Mouse (Mus musculus): ENCODE results near the gene Mtx1. TPM values are rescaled to one million over a fixed set of nuclear protein-coding genes. Genes with fewer than 3 reads are reported as not detected.

The Mtx1 gene
- total RNA-seq, 2 experiments from 2014 or later = 99.1 to 106 TPM

GRCm38 (mm10) chr3:89244158-89244981 lies 17.5 kb upstream of the Mtx1 start:
- DNase-seq = peak; percentile 58
- intact Hi-C loops (cut with DNase I) = no loop called here

GRCm38 (mm10) chr3:89243609-89244008 lies 16.7 kb upstream of the Mtx1 start:
- DNase-seq = peak; percentile 42
- intact Hi-C loops (cut with DNase I) = no loop called here

- intact Hi-C loops (cut with DNase I) = no loop called here
- peak; percentile 73 for DNase-seq
Measured at GRCm38 (mm10) chr3:89242331-89242895, 15.5 kb upstream of the Mtx1 start.

- intact Hi-C loops (cut with DNase I) = no loop called here
- no peak for DNase-seq
Measured at GRCm38 (mm10) chr3:89238494-89238893, 11.6 kb upstream of the Mtx1 start.

GRCm38 (mm10) chr3:89237682-89238081 lies 10.8 kb upstream of the Mtx1 start:
- intact Hi-C loops (cut with DNase I) = no loop called here
- no peak for DNase-seq

- intact Hi-C loops (cut with DNase I) = no loop called here
- no peak for DNase-seq
Measured at GRCm38 (mm10) chr3:89236516-89236915, 9.6 kb upstream of the Mtx1 start.

GRCm38 (mm10) chr3:89233562-89234110 lies 6.7 kb upstream of the Mtx1 start:
- no peak for DNase-seq
- intact Hi-C loops (cut with DNase I) = no loop called here

- DNase-seq = no peak
- intact Hi-C loops (cut with DNase I) = no loop called here
Measured at GRCm38 (mm10) chr3:89232614-89233013, 5.7 kb upstream of the Mtx1 start.

- intact Hi-C loops (cut with DNase I) = no loop called here
- no peak for DNase-seq
Measured at GRCm38 (mm10) chr3:89231772-89232275, 4.9 kb upstream of the Mtx1 start.

GRCm38 (mm10) chr3:89231345-89231744 lies 4.5 kb upstream of the Mtx1 start:
- intact Hi-C loops (cut with DNase I) = no loop called here

GRCm38 (mm10) chr3:89230561-89230960 lies 3.7 kb upstream of the Mtx1 start:
- intact Hi-C loops (cut with DNase I) = no loop called here
- DNase-seq = no peak

More at GRCm38 (mm10) chr3:89231345-89231744, 4.5 kb upstream of the Mtx1 start:
- DNase-seq = no peak

GRCm38 (mm10) chr3:89229276-89229675 lies 2.4 kb upstream of the Mtx1 start:
- intact Hi-C loops (cut with DNase I) = no loop called here
- DNase-seq = no peak

- intact Hi-C loops (cut with DNase I) = no loop called here
Measured at GRCm38 (mm10) chr3:89228836-89229235, 1.9 kb upstream of the Mtx1 start, which contains the start of gene Muc1. Muc1 (plus strand) TSS chr3:89229057.

GRCm38 (mm10) chr3:89228180-89228549 lies 1.3 kb upstream of the Mtx1 start:
- peak; percentile 87 for DNase-seq
- intact Hi-C loops (cut with DNase I) = no loop called here

More at GRCm38 (mm10) chr3:89228836-89229235, 1.9 kb upstream of the Mtx1 start, which contains the start of gene Muc1:
- no peak for DNase-seq

- intact Hi-C loops (cut with DNase I) = no loop called here
- DNase-seq = peak; percentile 86
Measured at GRCm38 (mm10) chr3:89227307-89228179, 655 bp upstream of the Mtx1 start.

GRCm38 (mm10) chr3:89226361-89226760 lies 527 bp downstream of the Mtx1 start:
- intact Hi-C loops (cut with DNase I) = no loop called here

GRCm38 (mm10) chr3:89225918-89226317 lies 970 bp downstream of the Mtx1 start:
- DNase-seq = no peak
- intact Hi-C loops (cut with DNase I) = no loop called here

More at GRCm38 (mm10) chr3:89226361-89226760, 527 bp downstream of the Mtx1 start:
- DNase-seq = no peak

GRCm38 (mm10) chr3:89225321-89225815 lies 1.5 kb downstream of the Mtx1 start:
- intact Hi-C loops (cut with DNase I) = no loop called here
- DNase-seq = no peak

- intact Hi-C loops (cut with DNase I) = no loop called here
- no peak for DNase-seq
Measured at GRCm38 (mm10) chr3:89224796-89225195, 2.1 kb downstream of the Mtx1 start.

- intact Hi-C loops (cut with DNase I) = no loop called here
Measured at GRCm38 (mm10) chr3:89221167-89221566, 5.7 kb downstream of the Mtx1 start.

More at GRCm38 (mm10) chr3:89221167-89221566, 5.7 kb downstream of the Mtx1 start:
- no peak for DNase-seq
